Mouse (Mus musculus) ES-CJ7 (cell line): Measurements from ENCODE around the gene Fbxl13.

Experiments
- DNase-seq: peaks from one replicate; pipeline ENCODE4 v3.0.0; 2011; ENCODE audit warnings: low read depth, low spot score

Fbxl13 gene

GRCm38 (mm10) chr5:21574386-21575209 lies 70.8 kb downstream of the Fbxl13 start:
- no peak for DNase-seq

GRCm38 (mm10) chr5:21572764-21573416 lies 72.5 kb downstream of the Fbxl13 start:
- DNase-seq, result no peak

- no peak for DNase-seq
Measured at GRCm38 (mm10) chr5:21567784-21568183, 77.7 kb downstream of the Fbxl13 start.

GRCm38 (mm10) chr5:21565392-21566065 lies 79.9 kb downstream of the Fbxl13 start:
- DNase-seq, result no peak

GRCm38 (mm10) chr5:21563936-21564335 lies 81.5 kb downstream of the Fbxl13 start:
- no peak for DNase-seq

- no peak for DNase-seq
Measured at GRCm38 (mm10) chr5:21556502-21556901, 88.9 kb downstream of the Fbxl13 start.

- no peak for DNase-seq
Measured at GRCm38 (mm10) chr5:21554732-21555131, 90.7 kb downstream of the Fbxl13 start.

- DNase-seq, result no peak
Measured at GRCm38 (mm10) chr5:21553685-21554084, 91.7 kb downstream of the Fbxl13 start.

- DNase-seq, result no peak
Measured at GRCm38 (mm10) chr5:21547005-21547404, 98.4 kb downstream of the Fbxl13 start.

- DNase-seq, result no peak
Measured at GRCm38 (mm10) chr5:21545786-21546185, 99.6 kb downstream of the Fbxl13 start.

GRCm38 (mm10) chr5:21545227-21545626 lies 100.2 kb downstream of the Fbxl13 start:
- no peak for DNase-seq

GRCm38 (mm10) chr5:21544821-21545220 lies 100.6 kb downstream of the Fbxl13 start:
- DNase-seq, result no peak

GRCm38 (mm10) chr5:21543409-21544201 lies 101.8 kb downstream of the Fbxl13 start, which contains the start of gene Lrrc17:
Gene Lrrc17, plus strand, starts transcription at chr5:21543559.
- DNase-seq, result no peak

- DNase-seq, result no peak
Measured at GRCm38 (mm10) chr5:21542226-21542625, 103.2 kb downstream of the Fbxl13 start.

GRCm38 (mm10) chr5:21532921-21533320 lies 112.5 kb downstream of the Fbxl13 start:
- no peak for DNase-seq

GRCm38 (mm10) chr5:21532126-21532525 lies 113.3 kb downstream of the Fbxl13 start:
- DNase-seq, result no peak

- no peak for DNase-seq
Measured at GRCm38 (mm10) chr5:21529110-21529720, 116.2 kb downstream of the Fbxl13 start.

- no peak for DNase-seq
Measured at GRCm38 (mm10) chr5:21528068-21528842, 117.2 kb downstream of the Fbxl13 start.

- DNase-seq, result no peak
Measured at GRCm38 (mm10) chr5:21527488-21527911, 117.9 kb downstream of the Fbxl13 start.

GRCm38 (mm10) chr5:21526835-21527485 lies 118.5 kb downstream of the Fbxl13 start:
- DNase-seq, result no peak
